Mouse (Mus musculus) testis, adult 2 months (tissue): ENCODE results near the gene 4930442H23Rik.

Experiments
- CTCF ChIP-seq: fragments of 200-500 bp; IDR thresholded peaks from 2 replicates; pipeline ENCODE4 v1.5.1; 2012; ENCODE audit warnings: low read depth, mild to moderate bottlenecking, inconsistent platforms, low read length, moderate library complexity; ENCODE audit not compliant: control insufficient read depth, insufficient read depth, insufficient replicate concordance
- POLR2A ChIP-seq: fragments of 200-500 bp; IDR thresholded peaks from 2 replicates; pipeline ENCODE4 v1.6.1; 2012; ENCODE audit warnings: low read depth, mild to moderate bottlenecking, inconsistent platforms, low read length, moderate library complexity; ENCODE audit not compliant: control insufficient read depth

GRCm38 (mm10) chr10:81174617-81175344 is 8.9 kb downstream of the 4930442H23Rik start:
- TF ChIP-seq CTCF, result peak; percentile 94; the same call in 1 of the 2 replicates
- TF ChIP-seq POLR2A, result no peak
